Mouse (Mus musculus) bone marrow, adult 2 months (tissue): ENCODE measurements around the gene Rhbdl1. TPM values are rescaled to one million over a fixed set of nuclear protein-coding genes. Genes with fewer than 3 reads are reported as not detected.

Source experiments
- H3K27ac ChIP-seq: fragments of 200-500 bp; 2 replicates; pipeline ENCODE4 v1.5.1; 2012; ENCODE audit warnings: low read depth, mild to moderate bottlenecking, control low read depth, inconsistent platforms, low read length; ENCODE audit not compliant: control insufficient read depth, poor library complexity, insufficient read depth
- H3K4me1 ChIP-seq: fragments of 200-500 bp; 2 replicates; pipeline ENCODE4 v1.6.1; 2011; ENCODE audit warnings: low read length; ENCODE audit not compliant: control insufficient read depth, insufficient read depth
- H3K4me3 ChIP-seq: fragments of 200-500 bp; replicated peaks from 2 replicates; pipeline ENCODE3; 2011; ENCODE audit warnings: mild to moderate bottlenecking, low read depth, low read length, control low read depth; ENCODE audit not compliant: control insufficient read depth
- CTCF ChIP-seq: fragments of 200-500 bp; IDR thresholded peaks from 2 replicates; pipeline ENCODE4 v1.5.1; 2011; ENCODE audit warnings: low read length, control low read depth; ENCODE audit not compliant: control insufficient read depth, insufficient read depth
- POLR2A ChIP-seq: fragments of 200-500 bp; IDR thresholded peaks from 2 replicates; pipeline ENCODE4 v1.6.1; 2011; ENCODE audit warnings: low read depth, mild to moderate bottlenecking, control low read depth, low read length, borderline replicate concordance; ENCODE audit not compliant: control insufficient read depth
- WGBS: fragments of 180-500 bp; shearing (Covaris S2); methylation state at CpG from one replicate; pipeline ENCODE4 v1.1.7; 2018; 5-methylcytosine and 5-hydroxymethylcytosine counted together
- polyA plus RNA-seq: library from polyadenylated mRNA; stranded (reverse); fragments of >200 nt; gene quantifications from 2 replicates; pipeline ENCODE4 v1.2.4, GENCODE M21; 2011; ENCODE audit warnings: low replicate concordance; ENCODE audit not compliant: missing spikeins, insufficient read depth, insufficient read length

Rhbdl1 gene
- polyA plus RNA-seq, 1 experiment: 10.7 TPM

DNA sequence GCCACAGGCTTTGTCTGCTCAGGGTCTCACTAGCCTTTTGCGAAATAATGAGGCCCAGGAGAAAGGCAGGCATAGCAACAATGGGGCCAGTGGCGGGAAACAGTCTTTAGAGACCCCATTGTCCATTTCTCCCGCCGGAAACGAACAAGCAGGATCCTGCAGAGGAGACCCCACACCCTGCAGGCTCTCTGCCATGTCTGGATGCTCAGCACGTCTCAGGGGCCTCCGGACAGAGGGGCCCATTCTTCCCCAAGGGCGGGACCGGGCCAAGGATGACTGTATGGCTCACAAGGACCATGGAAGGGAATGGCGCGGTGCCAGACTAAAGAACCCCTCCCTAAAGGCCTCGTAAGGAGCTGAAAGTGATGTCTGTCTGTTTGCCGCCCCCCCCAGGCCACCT, 42.9 kb downstream of the Rhbdl1 start:
- peaks cover 7% of the 10 kb centered on the region for H3K4me1 ChIP-seq
- TF ChIP-seq POLR2A: no peak
- no peak for TF ChIP-seq CTCF
- WGBS: 87% methylated on average over 13 of the region's 13 CpGs

DNA sequence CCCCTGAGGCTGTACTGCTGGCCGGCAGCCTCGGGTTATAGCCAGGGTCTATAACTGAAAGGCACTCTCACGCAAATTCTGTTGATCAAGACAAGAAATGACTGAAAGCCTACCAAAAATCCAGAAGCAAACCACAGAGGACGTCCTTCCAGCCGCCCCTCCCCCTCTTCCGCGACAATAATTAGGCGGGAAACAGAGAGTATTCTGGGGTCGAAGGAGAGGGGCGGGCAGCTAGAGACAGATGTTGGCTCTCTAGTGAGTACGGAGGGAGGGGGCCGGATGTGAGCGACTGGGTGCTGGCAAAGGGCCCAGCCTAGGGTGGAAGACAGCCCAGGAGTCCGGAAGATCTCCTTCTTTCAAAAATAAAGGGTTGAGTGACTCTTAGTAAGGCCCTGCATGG, 44.5 kb downstream of the Rhbdl1 start, which contains the start of gene Fam173a:
Gene Fam173a, minus strand, starts transcription at position 287 of the 400 bp plus-strand sequence.
- 1% methylated on average over 14 of the region's 14 CpGs for WGBS
- TF ChIP-seq CTCF (no peak), POLR2A (0 out of 2 replicates have a peak, but pooled peaks have one; percentile 40)
- H3K4me3 ChIP-seq: peak within 1 kb of the TSS; percentile 87
- H3K27ac ChIP-seq: peak within 1 kb of the TSS; percentile 92
- peaks cover 7% of the 10 kb centered on the region for H3K4me1 ChIP-seq

More for the DNA sequence above, 42.9 kb downstream of the Rhbdl1 start:
- H3K4me3 ChIP-seq: no peak overlapping the region
- no peak overlapping the region for H3K27ac ChIP-seq

DNA sequence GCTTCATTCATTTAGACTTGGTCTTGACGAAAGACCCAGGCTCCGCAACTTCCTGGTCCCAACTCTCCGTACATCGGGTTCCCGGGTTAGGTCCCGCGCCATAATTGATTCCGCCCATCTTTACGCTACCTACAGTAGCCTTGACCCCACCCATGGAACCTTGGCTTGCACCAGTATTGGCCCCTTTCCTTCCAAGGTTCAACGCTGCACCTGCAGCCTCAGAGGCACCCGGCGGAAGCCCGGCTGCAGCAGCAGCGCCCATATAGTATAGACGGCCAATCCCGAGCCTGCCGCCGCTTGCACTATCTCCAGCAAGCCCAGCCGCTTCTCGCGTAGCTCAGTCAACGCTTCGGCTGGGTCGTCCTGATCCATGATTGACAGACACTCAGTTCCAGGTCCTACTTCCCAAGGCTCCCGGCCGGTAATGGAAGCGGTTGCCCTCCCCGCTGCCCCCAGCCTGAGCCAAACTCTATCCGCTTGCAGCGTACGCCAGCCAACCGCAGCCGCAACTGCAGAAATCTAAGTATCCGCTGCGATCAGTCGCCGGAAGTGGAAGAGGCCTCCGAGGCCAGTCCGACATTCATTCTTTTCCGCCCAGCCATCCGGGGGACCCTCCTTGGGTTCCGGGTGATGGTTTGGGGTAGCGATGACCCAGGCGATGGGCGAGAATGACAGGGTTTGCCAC, 45.1 kb downstream of the Rhbdl1 start:
- H3K4me1 ChIP-seq: peaks cover 7% of the 10 kb centered on the region
- peak overlapping the region; percentile 92 for H3K27ac ChIP-seq
- under 1% methylated on average over 45 of the region's 45 CpGs for WGBS
- TF ChIP-seq POLR2A (peak; percentile 78; the same call in 1 of the 2 replicates), CTCF (no peak)
- H3K4me3 ChIP-seq: peak overlapping the region; percentile 87

DNA sequence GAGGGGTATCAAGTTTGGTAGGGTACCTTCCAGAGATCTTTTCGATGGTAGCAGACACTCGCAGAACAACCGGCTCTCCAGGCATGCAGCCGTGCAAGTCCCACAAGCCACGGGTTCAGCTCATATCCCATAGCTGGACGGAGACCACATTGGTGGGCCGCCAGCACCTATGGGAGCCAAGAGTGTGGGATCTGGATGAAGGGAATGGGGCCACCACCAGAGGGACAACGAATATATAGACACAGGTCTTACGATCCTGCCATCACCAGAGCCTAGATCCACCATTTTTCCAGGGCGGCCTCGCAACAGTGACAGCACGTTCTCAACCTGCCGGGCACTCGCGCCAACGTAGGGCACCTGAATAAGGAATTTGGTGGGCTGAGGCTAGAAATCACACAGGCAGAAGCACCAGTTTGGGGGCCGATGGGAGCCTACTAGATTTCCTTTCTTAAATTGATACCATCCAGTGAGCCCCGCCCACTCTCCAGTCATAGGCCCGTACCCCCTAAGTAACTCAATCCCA, 45.7 kb downstream of the Rhbdl1 start:
- TF ChIP-seq CTCF (no peak), POLR2A (no peak)
- Histone ChIP-seq H3K4me3 (peak overlapping the region; percentile 87), H3K27ac (no peak overlapping the region), H3K4me1 (peaks cover 7% of the 10 kb centered on the region)
- WGBS: 26% methylated on average over 19 of the region's 19 CpGs

DNA sequence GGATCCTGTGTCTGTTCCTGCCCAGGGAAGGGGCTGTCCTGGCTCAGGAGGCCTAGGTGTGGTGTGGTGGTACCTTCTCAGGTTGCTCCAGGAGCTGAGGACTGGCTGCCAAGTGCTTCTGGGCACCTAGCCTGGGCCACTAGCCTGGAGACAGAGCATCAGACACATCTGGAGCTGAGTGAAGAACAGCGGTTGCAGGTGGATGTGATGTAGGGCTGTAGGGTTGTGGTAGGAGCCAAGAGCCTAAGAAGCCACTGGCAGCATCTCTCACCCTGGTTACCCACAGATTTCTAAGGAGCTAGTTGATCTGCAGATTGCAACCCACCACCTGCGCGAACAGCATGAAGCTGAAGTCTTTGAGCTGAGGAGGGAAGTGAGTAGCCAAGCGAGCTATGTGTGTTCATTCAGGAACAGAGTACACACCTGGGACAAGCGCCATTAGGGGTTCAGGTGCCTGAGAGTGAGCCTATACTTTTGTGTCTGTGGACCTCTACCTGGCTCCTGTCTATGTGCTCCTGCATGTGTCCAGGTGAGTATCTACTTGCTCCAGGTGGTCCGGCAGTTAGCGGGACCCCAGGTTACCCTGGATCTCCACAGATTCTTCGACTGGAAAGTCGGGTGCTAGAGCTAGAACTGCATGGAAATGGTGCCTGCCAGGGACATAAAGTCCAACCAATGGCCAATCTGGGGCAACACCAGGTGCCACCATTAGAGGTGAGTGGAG, 50.2 kb downstream of the Rhbdl1 start:
- 94% methylated on average over 9 of the region's 9 CpGs for WGBS
- Histone ChIP-seq H3K4me3 (no peak overlapping the region), H3K27ac (no peak overlapping the region), H3K4me1 (peaks cover 3% of the 10 kb centered on the region)
- TF ChIP-seq CTCF (no peak), POLR2A (no peak)

DNA sequence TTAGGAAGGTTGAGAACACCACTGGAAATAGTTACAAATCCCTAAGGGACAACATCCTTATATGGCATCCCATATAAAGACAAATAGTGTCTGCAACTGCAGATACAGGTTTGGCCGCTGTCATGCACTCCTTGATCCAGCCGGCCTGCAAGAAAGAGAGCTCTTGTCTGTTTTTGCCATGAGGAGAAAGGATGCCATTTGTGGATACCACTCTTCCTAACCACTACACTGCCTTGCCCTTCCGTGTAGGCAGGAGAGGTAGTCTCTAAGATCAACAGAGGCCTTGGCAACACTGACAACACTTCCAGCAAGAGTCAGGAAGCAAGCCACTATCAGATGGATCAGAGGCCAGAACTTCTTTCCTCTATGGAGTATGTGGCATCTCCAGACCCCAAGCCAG, 50.8 kb downstream of the Rhbdl1 start, which contains the start of gene Ccdc78:
Gene Ccdc78, plus strand, starts transcription at position 301 of the 400 bp plus-strand sequence.
- H3K27ac ChIP-seq: peak within 1 kb of the TSS; percentile 76
- TF ChIP-seq POLR2A (no peak), CTCF (no peak)
- 83% methylated on average over 3 of the region's 3 CpGs for WGBS
- peak within 1 kb of the TSS; percentile 94 for H3K4me3 ChIP-seq
- peaks cover 2% of the 10 kb centered on the region for H3K4me1 ChIP-seq

DNA sequence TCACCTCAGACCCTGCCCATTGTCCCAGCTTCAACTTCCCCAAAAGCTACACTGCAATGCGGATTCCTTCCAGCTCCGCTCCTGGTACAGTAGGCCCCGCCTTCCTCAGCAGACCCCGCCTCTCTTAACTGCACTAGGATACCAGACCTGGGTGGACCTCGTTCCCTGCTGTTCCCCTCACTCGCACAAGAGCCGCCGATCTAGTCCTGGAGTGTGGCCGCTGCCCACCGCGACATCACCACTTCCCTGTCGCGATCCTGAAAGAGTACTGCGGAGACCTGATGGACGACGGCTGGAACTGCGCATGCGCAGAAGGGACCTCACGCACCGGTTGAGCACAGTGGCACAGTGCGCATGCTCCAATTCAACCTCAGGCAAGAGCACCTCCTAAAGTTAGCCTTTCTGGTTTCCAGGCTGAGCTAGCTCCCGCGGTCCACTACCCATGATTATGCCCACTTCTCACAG, 51.8 kb downstream of the Rhbdl1 start, which contains the start of gene Haghl:
Gene Haghl, minus strand, starts transcription at position 393 of the 465 bp plus-strand sequence.
- WGBS: under 1% methylated on average over 23 of the region's 23 CpGs
- TF ChIP-seq CTCF: 0 out of 2 replicates have a peak, but pooled peaks have one; percentile 7
- TF ChIP-seq POLR2A: peak; percentile 77; the same call in 1 of the 2 replicates
- Histone ChIP-seq H3K4me3 (peak within 1 kb of the TSS; percentile 94), H3K4me1 (peaks cover 2% of the 10 kb centered on the region), H3K27ac (peak within 1 kb of the TSS; percentile 76)

Other genes starting within 250 kb of the Rhbdl1 start
- gene Gng13, start 120.1 kb downstream of the Rhbdl1 start, polyA plus RNA-seq: 4.0 and 6.2 TPM in 2 replicates
- gene Chtf18, start 109.9 kb downstream of the Rhbdl1 start, polyA plus RNA-seq: 58.2 and 136 TPM in 2 replicates
- 3.6 and 8.6 TPM in 2 replicates for gene Rpusd1, start 109.6 kb downstream of the Rhbdl1 start, polyA plus RNA-seq
- gene Mslnl, start 101.3 kb downstream of the Rhbdl1 start, polyA plus RNA-seq: not detected in 2 replicates
- 1.7 TPM in 1 of 2 replicates, not detected in the other for gene Msln, start 82.9 kb downstream of the Rhbdl1 start, polyA plus RNA-seq
- gene Narfl, start 63.5 kb downstream of the Rhbdl1 start, polyA plus RNA-seq: 11.8 and 17.0 TPM in 2 replicates
- gene Haghl, start 51.6 kb downstream of the Rhbdl1 start, polyA plus RNA-seq: 26.2 and 45.8 TPM in 2 replicates
- gene Ccdc78, start 50.7 kb downstream of the Rhbdl1 start, polyA plus RNA-seq: not detected in 2 replicates
- 33.4 and 149 TPM in 2 replicates for gene Fam173a, start 44.4 kb downstream of the Rhbdl1 start, polyA plus RNA-seq
- gene AC134908.4, start 41.6 kb downstream of the Rhbdl1 start, polyA plus RNA-seq: 4.6 TPM in 1 of 2 replicates, not detected in the other
- 38.6 and 74.8 TPM in 2 replicates for gene Metrn, start 40.2 kb downstream of the Rhbdl1 start, polyA plus RNA-seq
- not detected in 2 replicates for gene Fbxl16, start 28.2 kb downstream of the Rhbdl1 start, polyA plus RNA-seq
- gene Wdr24, start 13.7 kb downstream of the Rhbdl1 start, polyA plus RNA-seq: 6.8 and 17.0 TPM in 2 replicates
- gene Jmjd8, start 8.4 kb downstream of the Rhbdl1 start, polyA plus RNA-seq: 8.8 and 13.4 TPM in 2 replicates
- 125 and 140 TPM in 2 replicates for gene Stub1, start 3.9 kb downstream of the Rhbdl1 start, polyA plus RNA-seq
- 6.7 TPM in 1 of 2 replicates, not detected in the other for gene Gm20683, start 4.5 kb upstream of the Rhbdl1 start, polyA plus RNA-seq
- gene Rhot2, start 7.6 kb upstream of the Rhbdl1 start, polyA plus RNA-seq: 33.5 and 50.5 TPM in 2 replicates
- 31.1 and 62.0 TPM in 2 replicates for gene Wdr90, start 24.2 kb upstream of the Rhbdl1 start, polyA plus RNA-seq
- gene Mcrip2, start 31.5 kb upstream of the Rhbdl1 start, polyA plus RNA-seq: 6.8 and 12.7 TPM in 2 replicates
- gene Mettl26, start 37.8 kb upstream of the Rhbdl1 start, polyA plus RNA-seq: 25.6 and 30.0 TPM in 2 replicates
- 1.6 and 2.2 TPM in 2 replicates for gene Wfikkn1, start 43.6 kb upstream of the Rhbdl1 start, polyA plus RNA-seq
- 5.0 and 6.9 TPM in 2 replicates for gene Rab40c, start 82.4 kb upstream of the Rhbdl1 start, polyA plus RNA-seq
- gene Pigq, start 107.6 kb upstream of the Rhbdl1 start, polyA plus RNA-seq: 241 and 296 TPM in 2 replicates
- 3.8 and 6.8 TPM in 2 replicates for gene Nhlrc4, start 107.7 kb upstream of the Rhbdl1 start, polyA plus RNA-seq
- not detected in 2 replicates for gene A930017K11Rik, start 115.3 kb upstream of the Rhbdl1 start, polyA plus RNA-seq
- 11.7 and 18.2 TPM in 2 replicates for gene Capn15, start 148.5 kb upstream of the Rhbdl1 start, polyA plus RNA-seq
- gene Rab11fip3, start 232.3 kb upstream of the Rhbdl1 start, polyA plus RNA-seq: 1.2 and 4.7 TPM in 2 replicates